Mouse (Mus musculus) ES-CJ7 (cell line): ENCODE data around the gene Patl2.
A peak's percentile ranks its signal among the peaks of the same experiment; 100 is the strongest.
"Not testable (repeated sequence)": the region's sequence is repeated elsewhere in the genome, so short reads cannot be mapped to it uniquely, and the experiment has no call there.

Source experiments
- DNase-seq: peaks from one replicate; pipeline ENCODE4 v3.0.0; 2011; ENCODE audit warnings: low read depth, low spot score

Gene Patl2

GRCm38 (mm10) chr2:122186106-122186505, at the start of gene Patl2, which contains the start of gene Terb2:
Gene Patl2, minus strand, starts transcription at chr2:122186189.
Gene Terb2, plus strand, starts transcription at chr2:122186272.
- DNase-seq: peak; percentile 83

- no peak for DNase-seq
Observed at GRCm38 (mm10) chr2:122235425-122235824, 49.4 kb upstream of the Patl2 start.

GRCm38 (mm10) chr2:122234611-122235288, 48.8 kb upstream of the Patl2 start, which contains the start of gene Sord:
Gene Sord, plus strand, starts transcription at chr2:122234749.
- DNase-seq: peak; percentile 74

GRCm38 (mm10) chr2:122233759-122234557, 48.0 kb upstream of the Patl2 start:
- peak; percentile 49 for DNase-seq

GRCm38 (mm10) chr2:122233341-122233740, 47.4 kb upstream of the Patl2 start:
- peak; percentile 40 for DNase-seq

GRCm38 (mm10) chr2:122231616-122232015, 45.6 kb upstream of the Patl2 start:
- DNase-seq: peak; percentile 36

GRCm38 (mm10) chr2:122230395-122230794, 44.4 kb upstream of the Patl2 start:
- DNase-seq: no peak

- DNase-seq: no peak
Observed at GRCm38 (mm10) chr2:122223654-122224053, 37.7 kb upstream of the Patl2 start.

- DNase-seq: no peak
Observed at GRCm38 (mm10) chr2:122222272-122222671, 36.3 kb upstream of the Patl2 start.

GRCm38 (mm10) chr2:122221798-122222197, 35.8 kb upstream of the Patl2 start:
- no peak for DNase-seq

- DNase-seq: no peak
Observed at GRCm38 (mm10) chr2:122221378-122221777, 35.4 kb upstream of the Patl2 start.

GRCm38 (mm10) chr2:122218234-122218633, 32.2 kb upstream of the Patl2 start:
- no peak for DNase-seq

GRCm38 (mm10) chr2:122217075-122217474, 31.1 kb upstream of the Patl2 start:
- DNase-seq: not testable (repeated sequence)

- DNase-seq: no peak
Observed at GRCm38 (mm10) chr2:122210534-122211228, 24.7 kb upstream of the Patl2 start.

- DNase-seq: no peak
Observed at GRCm38 (mm10) chr2:122206440-122207107, 20.6 kb upstream of the Patl2 start.

GRCm38 (mm10) chr2:122201501-122201900, 15.5 kb upstream of the Patl2 start:
- no peak for DNase-seq

- peak; percentile 29 for DNase-seq
Observed at GRCm38 (mm10) chr2:122194509-122194929, 8.5 kb upstream of the Patl2 start.

GRCm38 (mm10) chr2:122191849-122192248, 5.9 kb upstream of the Patl2 start:
- no peak for DNase-seq

GRCm38 (mm10) chr2:122186751-122187150, 762 bp upstream of the Patl2 start:
- DNase-seq: no peak

- no peak for DNase-seq
Observed at GRCm38 (mm10) chr2:122185086-122185485, 903 bp downstream of the Patl2 start.

GRCm38 (mm10) chr2:122180051-122180822, 5.8 kb downstream of the Patl2 start:
- no peak for DNase-seq
